Mouse (Mus musculus) T-helper 2 cell (primary cell): ENCODE data around the gene Nrcam.

Source experiments
- in situ Hi-C: fragments of 300-600 bp; cut with MboI, MseI; formaldehyde crosslinking; loops from one replicate; pipeline ENCODE4 v1.15.1; 2025; ENCODE audit warnings: high pct_unique_total_duplicates

The Nrcam gene

GRCm38 (mm10) chr12:44519440-44520141 lies 190.9 kb downstream of the Nrcam start:
- in situ Hi-C loops = no loop called here

DNA sequence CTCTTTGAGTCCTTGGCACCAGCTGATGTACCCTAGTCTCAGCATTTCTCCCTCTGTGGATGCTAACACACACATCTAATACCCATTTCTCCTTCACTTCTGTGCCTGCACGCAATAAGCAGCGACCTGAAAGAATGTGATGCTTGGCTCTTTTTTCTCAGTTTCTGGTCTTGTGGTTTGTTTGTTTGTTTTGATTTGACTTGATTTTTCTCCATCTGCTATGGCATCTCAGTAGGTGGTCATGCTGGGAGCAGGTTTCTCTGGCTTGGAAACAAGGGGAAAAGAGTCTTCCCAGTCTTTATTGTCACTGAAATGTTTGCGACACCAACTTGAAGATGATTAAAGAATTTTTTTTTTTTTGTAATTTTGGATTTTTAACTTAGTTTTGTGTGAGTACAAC lies 192.8 kb downstream of the Nrcam start:
- in situ Hi-C loops = no loop called here

- in situ Hi-C loops = loop anchor here (25.0 kb wide), 1 partner anchor 238 kb away; no protein-coding TSS in a partner anchor
These were observed 196.2 kb downstream of the Nrcam start for GRCm38 (mm10) chr12:44524621-44525565.

- in situ Hi-C loops = loop anchor here (25.0 kb wide), 1 partner anchor 241 kb away; no protein-coding TSS in a partner anchor
These were observed 199.8 kb downstream of the Nrcam start for GRCm38 (mm10) chr12:44528391-44529016.

GRCm38 (mm10) chr12:44532337-44533113 lies 203.8 kb downstream of the Nrcam start:
- in situ Hi-C loops = loop anchor here (25.0 kb wide), 1 partner anchor 245 kb away; no protein-coding TSS in a partner anchor

- in situ Hi-C loops = loop anchor here (25.0 kb wide), 1 partner anchor 247 kb away; no protein-coding TSS in a partner anchor
These were observed 205.5 kb downstream of the Nrcam start for GRCm38 (mm10) chr12:44534100-44534633.

DNA sequence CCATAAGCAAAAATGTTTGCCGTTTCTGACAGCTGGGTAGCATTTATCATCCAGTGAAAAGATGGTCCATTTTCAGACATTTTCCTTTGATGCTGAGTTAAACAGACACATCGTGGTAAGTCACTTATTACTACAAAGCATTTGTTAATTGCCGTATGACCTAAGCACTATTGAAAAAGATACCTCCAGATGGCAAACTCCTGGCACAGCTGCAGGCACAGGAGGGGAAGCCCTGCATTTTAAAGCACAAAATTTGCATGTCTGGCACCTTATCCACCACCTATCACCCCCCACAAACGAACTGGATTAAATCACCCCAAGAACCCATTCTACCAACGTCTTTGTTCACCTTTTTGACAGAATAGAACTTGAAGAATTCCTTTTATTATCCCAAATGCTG lies 206.9 kb downstream of the Nrcam start:
- in situ Hi-C loops = loop anchor here (25.0 kb wide), 1 partner anchor 248 kb away; no protein-coding TSS in a partner anchor

DNA sequence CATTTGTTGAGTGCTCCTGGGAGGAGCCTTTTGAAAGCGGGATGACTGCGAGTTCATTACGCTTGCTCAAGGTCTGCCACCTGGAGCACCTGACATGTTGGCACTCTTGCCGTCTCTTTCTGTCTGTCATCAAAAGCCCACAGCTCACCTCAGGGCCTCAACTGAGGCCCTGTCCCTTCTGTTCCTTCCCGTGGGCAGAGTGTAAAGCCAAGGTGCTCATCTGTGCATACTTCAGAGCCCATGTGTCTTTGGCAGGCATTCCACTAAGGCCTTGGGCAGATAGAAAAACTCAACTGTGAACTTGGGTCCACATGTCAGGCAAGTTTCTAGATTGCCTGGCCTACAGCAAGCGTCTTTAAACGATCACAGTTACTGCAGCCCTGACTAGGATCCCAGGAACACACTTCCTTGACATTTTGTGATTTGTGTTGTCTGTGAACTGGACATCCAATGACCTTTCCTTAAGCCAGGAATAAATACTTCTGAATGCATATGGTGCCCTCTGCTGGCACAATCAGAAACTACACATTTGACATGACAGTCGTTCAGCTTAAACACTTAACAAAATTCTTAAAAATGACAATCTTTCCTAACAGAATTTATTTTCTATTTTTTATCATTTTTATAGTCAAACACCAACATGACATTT lies 219.2 kb downstream of the Nrcam start:
- in situ Hi-C loops = loop anchor here (25.0 kb wide), 1 partner anchor 261 kb away; no protein-coding TSS in a partner anchor

DNA sequence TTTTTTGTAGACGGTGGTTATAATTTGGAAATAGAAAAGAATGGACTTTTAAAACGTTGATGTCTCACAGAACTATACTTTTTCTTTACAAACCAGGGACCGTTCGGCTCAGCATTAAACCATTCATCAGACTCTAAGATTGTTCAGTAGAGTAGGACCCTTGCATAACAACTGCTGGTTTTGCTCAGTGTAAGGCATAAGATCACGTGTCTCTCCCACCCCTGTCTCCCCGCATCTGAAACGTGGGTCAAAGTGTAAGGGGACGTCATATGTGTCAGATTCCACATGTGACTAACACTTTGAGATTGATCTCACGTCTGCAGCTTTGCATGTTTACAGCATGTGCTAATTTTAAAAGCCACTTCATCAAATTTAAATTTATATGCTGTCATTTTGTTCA lies 219.8 kb downstream of the Nrcam start:
- in situ Hi-C loops = loop anchor here (25.0 kb wide), 1 partner anchor 261 kb away; no protein-coding TSS in a partner anchor

- in situ Hi-C loops = no loop called here
These were observed 222.9 kb downstream of the Nrcam start for GRCm38 (mm10) chr12:44551614-44552013.

- in situ Hi-C loops = no loop called here
These were observed 225.4 kb downstream of the Nrcam start for GRCm38 (mm10) chr12:44554051-44554450.

DNA sequence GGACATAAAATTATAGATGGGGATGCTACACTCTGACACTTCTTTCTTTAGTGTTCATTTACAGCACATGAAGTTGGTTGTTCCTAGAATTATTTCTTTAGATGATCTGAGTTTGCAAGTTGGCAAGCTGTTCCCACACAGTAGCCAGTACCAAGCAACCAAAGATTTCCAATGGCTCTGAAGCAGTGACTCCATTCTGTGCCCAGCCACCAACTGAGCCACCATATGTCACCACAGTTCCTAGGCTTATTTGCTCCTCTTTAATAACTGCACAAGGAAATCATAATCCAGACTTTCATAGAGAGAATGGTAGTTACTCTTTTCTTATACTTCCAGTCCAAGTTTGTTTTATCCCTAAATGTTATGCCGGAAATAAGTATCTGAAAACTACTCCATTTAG lies 226.1 kb downstream of the Nrcam start:
- in situ Hi-C loops = no loop called here

DNA sequence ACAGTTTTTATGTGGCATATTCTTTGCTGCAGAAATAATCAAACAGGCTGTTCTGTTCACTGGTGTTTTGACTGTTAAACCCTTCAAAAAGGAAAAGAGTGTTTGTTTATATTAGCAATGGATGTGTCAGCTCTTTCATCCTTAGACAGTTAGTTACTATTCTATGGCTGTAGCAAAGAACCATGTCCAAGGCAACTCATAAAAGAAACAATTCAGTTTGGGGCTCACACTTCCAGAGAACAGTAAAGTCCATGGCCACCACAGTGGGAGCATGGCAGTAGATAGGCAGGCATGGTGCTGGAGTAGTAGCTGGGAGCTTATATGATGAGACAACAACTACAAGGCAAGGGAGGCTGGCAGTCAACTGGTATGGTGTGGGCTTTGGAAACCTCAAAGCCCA lies 231.3 kb downstream of the Nrcam start:
- in situ Hi-C loops = no loop called here

GRCm38 (mm10) chr12:44570070-44570469 lies 241.4 kb downstream of the Nrcam start:
- in situ Hi-C loops = no loop called here

DNA sequence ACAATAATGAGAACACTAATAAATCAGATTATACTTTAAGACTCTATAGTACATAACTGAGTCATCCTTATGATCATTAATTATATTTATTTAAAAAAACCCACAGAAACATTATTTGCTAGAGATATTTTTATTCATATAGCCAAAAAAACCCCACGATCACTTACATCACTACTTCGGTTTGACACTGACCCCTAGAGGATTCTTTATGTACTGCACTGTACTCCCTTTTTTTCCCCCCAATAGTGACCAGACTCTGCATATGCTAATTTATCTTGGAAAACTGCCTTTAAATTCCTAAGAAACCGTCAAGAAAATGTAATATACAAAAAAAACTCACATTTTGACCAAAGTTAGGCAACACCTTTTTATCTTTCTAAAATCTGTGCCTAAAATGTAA lies 244.0 kb downstream of the Nrcam start:
- in situ Hi-C loops = no loop called here

GRCm38 (mm10) chr12:44574167-44574566 lies 245.5 kb downstream of the Nrcam start:
- in situ Hi-C loops = no loop called here

DNA sequence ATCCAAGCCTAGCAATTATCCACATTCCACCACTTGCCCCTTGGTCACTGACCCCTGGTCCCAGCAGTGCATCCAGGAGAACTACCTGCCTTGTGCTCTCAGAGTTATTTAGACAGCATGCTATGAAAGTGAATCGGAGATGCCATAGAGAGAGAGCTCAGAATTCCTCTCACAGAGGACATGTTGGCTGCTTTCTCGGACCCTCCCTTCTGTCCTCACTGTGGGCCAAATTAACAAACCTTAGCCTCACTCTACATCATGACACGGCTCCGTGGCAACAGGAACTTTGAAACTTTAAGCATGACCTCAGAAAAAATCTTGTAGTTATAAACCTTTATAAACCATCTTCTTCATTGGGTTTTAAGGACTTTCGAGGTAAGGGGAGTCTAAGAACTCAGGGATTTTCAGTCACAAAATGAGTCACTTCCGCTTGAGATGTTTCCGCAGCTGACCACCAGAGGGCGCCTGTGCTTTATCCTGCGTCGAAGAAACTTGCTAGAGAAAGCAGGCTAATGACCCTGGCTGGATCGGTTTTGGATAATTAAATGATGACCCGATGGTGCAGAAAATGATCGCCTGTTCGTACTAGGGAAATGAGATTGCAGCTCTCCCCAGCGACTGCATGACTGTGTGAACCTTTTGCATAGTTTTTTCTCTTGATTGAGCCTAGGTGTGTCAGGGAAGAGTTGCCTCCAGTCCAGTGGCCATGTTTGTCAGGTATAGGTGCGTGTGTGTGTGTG lies 272.9 kb downstream of the Nrcam start:
- in situ Hi-C loops = loop anchor here (25.0 kb wide), 1 partner anchor 586 kb away; no protein-coding TSS in a partner anchor

GRCm38 (mm10) chr12:44602269-44602957 lies 273.7 kb downstream of the Nrcam start:
- in situ Hi-C loops = loop anchor here (25.0 kb wide), 1 partner anchor 585 kb away; no protein-coding TSS in a partner anchor

- in situ Hi-C loops = loop anchor here (25.0 kb wide), 1 partner anchor 584 kb away; no protein-coding TSS in a partner anchor
These were observed 274.3 kb downstream of the Nrcam start for GRCm38 (mm10) chr12:44602958-44603331.
